Mouse (Mus musculus) spleen, embryonic (tissue): ENCODE data around the gene Elane.

Source experiments
- CTCF ChIA-PET: fragments of 350-600 bp; sonication (Branson Sonifier 250); formaldehyde crosslinking; loops from one replicate; lab custom pipeline; 2022; lab: Charles Lee

The Elane gene

DNA sequence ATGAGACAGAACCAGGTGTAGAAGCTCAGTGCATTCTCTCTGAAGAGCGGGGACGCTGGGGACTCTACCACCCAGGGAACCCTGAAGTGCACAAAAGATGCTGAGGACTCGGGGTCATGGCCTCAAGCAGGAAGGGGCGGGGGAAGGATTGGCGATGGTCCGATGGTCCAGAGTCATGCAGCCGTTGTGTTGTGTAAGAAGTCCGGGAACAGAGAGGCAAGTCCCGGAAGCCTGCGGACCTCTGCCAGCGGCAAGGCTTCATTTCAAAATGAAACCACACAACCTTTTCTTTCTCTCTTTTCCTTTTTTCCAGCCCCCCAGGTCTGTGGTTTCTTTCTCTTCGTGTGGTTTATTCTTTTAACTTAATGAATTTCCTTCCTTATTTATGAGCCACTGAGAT lies 8.3 kb upstream of the Elane start:
- CTCF ChIA-PET: no interaction called here

DNA sequence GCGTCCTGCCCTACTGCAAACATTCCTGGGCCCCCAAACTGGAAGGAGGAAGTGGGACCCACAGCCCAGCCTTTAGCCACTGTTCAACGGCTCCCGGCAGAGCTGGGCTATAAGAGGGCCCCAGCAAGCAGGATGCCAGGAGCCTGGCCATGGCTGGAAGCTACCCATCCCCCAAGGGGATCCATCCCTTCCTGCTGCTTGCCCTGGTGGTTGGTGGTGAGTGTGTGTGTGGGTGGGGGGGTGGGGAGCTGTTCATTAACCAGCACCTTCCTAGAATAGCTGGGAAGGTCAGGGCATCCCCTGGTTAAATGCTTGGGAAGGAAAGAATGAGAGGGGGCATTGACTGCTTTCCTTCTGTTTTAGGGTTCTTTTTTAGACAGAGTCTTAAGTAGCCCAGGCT lies 6.5 kb upstream of the Elane start:
- CTCF ChIA-PET: no interaction called here

DNA sequence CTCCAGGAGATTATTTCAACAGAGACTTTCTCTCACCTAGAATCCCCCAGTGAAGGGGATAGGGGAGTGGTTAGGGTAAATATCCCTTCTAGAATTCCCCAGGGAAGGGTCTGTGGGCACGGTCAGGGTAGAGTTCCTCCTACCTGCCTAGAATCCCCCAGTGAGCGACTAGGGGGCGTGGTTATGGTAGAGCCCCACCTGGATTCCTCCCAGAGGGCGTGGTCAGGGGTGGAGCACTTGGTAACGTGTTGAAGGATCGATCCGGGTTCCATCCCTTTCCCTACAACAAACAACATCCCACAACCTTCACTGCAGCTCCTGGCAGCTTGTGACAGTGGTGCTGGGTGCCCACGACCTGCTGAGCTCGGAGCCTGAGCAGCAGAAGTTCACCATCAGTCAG lies 5.3 kb upstream of the Elane start:
- CTCF ChIA-PET: interaction anchor here (0.6 kb wide), 1 partner anchor 10 kb away, joined by 10 read pairs; no protein-coding TSS in a partner anchor

DNA sequence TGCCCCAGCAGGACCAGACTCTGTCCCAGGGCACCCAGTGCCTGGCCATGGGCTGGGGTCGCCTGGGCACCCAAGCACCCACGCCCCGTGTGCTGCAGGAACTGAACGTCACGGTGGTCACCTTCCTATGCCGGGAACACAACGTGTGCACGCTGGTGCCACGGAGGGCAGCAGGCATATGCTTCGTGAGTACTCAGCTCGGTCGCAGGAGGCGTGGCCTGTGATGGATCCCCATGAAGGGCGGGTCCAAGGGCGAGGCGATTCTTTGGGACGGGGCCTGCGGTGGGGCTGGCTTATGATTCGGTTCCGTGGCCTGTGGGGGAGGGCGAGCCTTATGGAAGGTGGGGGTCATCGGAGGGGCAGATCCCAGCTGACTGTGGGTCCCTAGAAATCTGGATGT lies 4.1 kb upstream of the Elane start:
- CTCF ChIA-PET: interaction anchor here (0.6 to 0.9 kb wide), 2 partner anchors 42 to 171 kb away, joined by 3 read pairs; no protein-coding TSS in a partner anchor

DNA sequence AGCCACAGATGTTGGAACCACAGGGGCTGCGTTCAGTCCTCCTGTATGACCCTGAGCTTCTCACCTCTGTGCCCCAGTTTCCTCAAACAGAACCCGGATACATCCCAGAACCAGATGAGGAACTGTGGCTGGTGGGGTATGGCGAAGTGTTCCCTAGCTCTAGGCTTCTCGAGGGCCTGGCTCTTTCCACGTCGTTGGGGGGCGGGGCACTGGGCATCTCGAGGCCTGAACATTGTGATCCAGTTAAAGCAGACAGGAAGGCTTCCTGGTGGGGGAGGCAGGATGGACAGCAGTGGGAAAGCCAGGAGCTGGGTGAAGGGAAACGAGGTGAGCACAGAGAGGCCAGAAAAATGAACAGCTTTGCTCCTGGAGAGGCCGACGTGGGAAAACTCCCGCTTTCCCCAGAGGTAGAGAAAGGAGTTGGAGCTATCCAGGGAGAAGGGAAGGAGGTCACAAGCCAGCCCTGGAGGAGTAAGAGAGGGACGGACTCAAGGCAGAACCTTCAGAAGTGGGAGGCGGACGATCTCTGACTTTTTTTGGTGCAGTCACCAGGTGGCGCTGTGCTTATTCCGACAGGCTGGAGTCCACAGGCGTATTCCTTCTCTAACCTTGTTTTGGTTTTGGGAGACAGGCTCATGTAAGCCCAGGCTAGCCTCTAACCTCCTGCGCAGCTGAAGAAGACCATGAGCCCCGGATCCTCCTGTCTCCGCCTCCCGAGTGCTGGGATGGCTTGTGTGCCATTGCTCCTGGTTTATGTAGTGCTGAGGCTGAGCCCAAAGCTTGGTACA lies 2.6 kb upstream of the Elane start:
- CTCF ChIA-PET: interaction anchor here (0.5 to 1.6 kb wide), 8 partner anchors 10 to 73 kb away, joined by 3 to 19 read pairs (median 3); no protein-coding TSS in a partner anchor

DNA sequence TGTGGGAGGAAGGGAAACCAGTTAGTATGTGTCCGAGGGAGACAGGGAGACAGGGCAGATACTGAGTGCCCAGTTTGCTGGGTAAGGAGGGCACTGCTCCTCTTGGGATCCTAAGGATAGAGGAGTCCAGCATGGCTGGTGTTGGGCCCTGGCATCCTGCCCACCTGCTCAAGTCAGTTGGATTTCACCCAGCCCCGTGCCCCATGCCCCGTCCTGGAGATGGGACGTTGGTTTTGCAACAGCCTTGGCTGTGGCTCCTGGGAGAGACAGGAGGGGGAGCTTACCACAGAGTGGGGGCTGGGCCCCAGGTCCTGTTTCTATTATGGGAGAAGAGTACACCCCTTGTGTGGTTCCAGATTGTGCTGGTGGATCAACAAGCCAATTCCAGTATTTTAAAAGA lies 1.6 kb upstream of the Elane start:
- CTCF ChIA-PET: interaction anchor here (0.7 to 1.6 kb wide), 2 partner anchors 41 to 73 kb away, joined by 3 read pairs; no protein-coding TSS in a partner anchor

DNA sequence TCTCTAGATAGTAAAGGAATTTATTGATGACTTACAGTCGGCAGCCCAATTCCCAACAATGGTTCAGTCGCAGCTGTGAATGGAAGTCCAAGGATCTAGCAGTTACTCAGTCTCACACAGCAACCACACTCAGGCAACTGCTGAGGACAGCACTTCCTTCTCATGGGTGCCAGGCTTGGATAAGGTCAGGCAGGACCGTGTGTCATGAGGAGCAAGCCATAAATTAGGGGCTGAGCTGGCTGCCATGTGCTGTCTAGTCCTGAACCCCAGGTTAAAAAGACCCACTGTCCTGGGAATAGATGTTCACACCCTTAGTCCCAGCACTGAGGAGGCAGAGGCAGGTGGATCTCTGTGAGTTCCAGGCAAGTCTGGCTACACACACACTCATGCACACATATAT lies 1.1 kb upstream of the Elane start:
- CTCF ChIA-PET: interaction anchor here (0.7 kb wide), 1 partner anchor 72 kb away, joined by 3 read pairs; no protein-coding TSS in a partner anchor

DNA sequence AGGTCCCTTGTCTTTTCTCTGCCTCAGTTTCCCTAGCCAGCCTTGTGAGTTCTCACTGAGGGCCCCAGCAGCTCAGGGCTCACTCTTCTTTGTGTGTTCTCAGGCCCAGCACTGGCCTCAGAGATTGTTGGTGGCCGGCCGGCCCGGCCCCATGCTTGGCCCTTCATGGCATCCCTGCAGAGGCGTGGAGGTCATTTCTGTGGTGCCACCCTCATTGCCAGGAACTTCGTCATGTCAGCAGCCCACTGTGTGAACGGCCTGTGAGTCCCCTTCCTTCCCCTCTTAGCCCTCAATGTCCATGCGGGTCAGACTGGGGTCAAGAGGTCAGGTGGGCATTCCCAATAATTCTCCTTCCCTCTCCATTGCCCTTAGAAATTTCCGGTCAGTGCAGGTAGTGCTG lies 564 bp downstream of the Elane start:
- CTCF ChIA-PET: interaction anchor here (1.0 kb wide), 1 partner anchor 20 kb away, joined by 3 read pairs; no protein-coding TSS in a partner anchor

DNA sequence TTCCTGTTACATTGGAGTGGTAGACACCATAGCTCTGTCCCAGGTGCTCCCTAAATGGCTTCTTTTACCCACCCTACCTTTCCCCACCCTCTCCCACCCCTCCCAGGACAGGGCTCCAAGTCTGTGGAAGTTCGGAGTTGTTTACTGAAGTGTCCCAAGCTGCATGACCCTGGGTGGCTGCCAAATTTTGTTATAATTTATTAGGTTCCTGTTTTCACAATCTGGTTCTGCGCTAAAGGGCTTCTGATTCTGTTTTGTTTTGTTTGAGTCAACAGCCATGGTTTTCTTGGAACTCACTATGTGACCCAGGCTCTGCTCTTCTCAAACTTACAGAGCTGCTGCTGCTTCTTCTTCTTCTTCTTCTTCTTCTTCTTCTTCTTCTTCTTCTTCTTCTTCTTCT lies 3.3 kb downstream of the Elane start:
- CTCF ChIA-PET: no interaction called here

DNA sequence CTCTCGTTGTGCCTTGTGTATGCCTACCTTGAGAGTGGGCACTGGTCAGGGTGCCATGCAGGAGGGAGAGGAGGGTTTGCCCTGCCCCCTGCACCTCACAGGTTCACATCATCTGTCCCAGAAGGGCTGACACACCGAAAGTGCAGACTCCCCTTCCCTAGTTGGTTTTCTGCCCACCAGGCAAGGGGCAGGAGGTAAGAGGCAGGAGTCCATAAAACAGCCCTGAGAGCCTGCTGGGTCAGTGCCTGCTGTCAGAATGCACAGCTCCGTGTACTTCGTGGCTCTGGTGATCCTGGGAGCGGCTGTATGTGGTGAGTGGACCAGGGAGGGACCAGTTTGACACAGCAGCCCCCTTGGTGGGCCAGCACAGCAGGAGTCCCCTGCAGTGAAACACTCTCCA lies 4.6 kb downstream of the Elane start, which contains the start of gene Cfd:
Gene Cfd, plus strand, starts transcription at position 184 of the 400 bp plus-strand sequence.
- CTCF ChIA-PET: interaction anchor here (1.2 kb wide), 1 partner anchor 30 kb away, joined by 3 read pairs; no protein-coding TSS in a partner anchor

DNA sequence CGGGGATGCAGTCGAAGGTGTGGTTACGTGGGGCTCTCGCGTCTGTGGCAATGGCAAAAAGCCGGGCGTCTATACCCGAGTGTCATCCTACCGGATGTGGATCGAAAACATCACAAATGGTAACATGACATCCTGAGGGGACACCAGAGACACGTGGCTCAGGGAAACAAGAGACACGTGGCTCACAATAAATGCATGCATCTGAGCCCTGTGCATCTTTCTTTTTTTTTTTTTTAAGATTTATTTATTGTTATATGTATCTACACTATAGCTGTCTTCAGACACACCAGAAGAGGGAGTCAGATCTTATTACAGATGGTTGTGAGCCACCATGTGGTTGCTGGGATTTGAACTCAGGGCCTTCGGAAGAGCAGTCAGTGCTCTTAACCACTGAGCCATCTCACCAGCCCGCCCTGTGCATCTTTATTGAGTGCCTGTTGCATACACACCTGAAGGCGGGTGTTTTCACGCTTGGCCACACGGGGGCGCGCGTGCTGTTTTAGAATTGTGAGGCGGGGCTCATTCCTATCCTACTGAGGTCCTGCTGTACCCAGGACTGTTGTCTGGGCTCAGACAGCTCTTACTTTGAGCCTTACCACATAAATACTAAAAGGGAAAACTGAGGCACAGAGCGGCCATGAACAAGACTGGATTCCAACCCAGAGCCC lies 6.5 kb downstream of the Elane start:
- CTCF ChIA-PET: interaction anchor here (0.5 to 2.2 kb wide), 4 partner anchors 9 to 65 kb away, joined by 3 to 6 read pairs (median 4); no protein-coding TSS in a partner anchor

DNA sequence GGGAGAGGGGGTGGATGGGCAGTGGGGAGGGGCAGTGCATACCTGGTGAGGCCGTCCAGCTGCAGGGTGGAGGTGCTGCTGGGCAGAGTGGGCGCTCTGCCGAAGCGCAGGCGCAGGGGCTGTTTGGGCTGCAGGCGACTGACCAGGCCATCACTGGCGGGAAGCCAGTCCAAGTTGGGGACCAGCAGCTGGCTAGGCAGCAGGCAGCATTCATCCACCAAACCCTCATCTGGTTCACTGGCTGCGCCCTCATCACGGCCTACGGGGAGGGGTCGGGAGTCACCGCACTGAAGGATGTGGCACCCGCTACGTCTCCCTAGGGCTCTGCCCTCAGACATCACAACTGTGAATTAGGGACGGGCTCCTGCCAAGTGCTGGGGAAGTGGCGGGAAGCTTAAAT lies 10.3 kb downstream of the Elane start:
- CTCF ChIA-PET: interaction anchor here (0.8 kb wide), 1 partner anchor 13 kb away, joined by 3 read pairs; no protein-coding TSS in a partner anchor

DNA sequence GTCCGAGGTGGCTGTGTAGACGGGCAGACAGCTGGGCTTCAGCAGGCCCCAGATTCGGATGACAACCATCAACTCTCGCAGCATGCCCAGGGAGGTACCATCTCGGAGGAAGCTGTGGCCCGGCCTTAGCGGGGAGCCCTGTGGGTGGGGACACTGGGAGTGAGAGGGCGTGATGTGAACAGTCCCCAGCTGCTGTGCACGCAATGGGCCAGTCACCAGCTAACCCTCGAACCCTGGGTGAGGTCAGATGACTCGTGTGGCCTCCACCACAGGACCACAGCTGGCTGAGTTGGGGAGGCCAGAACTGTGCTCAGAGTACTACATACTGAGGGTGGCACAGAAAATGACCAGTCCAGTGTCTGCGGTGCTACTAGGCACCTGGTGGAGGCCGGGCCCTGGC lies 10.8 kb downstream of the Elane start:
- CTCF ChIA-PET: interaction anchor here (0.8 kb wide), 1 partner anchor 13 kb away, joined by 3 read pairs; no protein-coding TSS in a partner anchor

DNA sequence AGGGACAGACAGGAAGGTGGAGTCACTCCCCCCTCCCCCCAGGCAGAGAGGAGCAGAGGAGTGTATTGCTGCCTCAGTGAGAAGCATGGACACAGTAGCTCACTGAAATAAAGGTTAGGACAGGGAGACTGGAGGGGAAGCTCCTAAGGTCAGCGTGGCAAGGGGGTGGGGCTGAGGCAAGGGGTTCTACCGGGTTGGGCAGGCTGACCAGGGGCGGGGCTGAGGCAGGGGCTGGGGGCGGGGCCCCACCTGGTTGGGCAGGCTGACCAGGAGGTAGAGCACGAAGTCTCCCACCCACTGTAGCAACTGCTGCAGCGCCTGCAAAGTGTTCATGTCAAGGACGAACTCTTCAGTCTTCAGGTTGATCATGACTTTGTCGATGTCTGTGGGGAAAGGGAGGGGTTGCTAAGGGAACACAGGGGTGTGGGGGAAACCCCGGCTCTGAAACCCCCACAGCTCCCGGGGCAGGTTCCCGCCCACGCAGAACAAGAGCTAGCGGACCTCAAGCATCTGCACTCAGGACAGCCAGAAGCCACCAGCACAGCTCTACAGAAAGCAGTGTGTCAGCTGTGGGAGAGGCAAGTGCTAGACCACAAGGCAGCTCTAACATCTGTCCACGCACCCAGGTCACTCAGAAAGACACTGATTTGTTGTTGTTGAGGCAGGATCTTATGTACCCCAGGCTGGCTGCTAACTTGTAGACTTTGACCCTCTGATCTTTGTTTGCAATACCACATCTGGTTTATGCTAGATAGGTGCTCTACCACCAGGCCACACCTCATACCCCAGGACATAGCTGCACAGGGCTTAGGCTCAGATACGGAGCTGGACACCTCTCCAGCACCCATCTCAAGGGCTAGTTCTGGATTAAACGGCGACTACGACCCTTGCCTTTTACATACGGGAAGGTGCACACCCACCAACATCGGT lies 11.5 kb downstream of the Elane start:
- CTCF ChIA-PET: interaction anchor here (0.6 kb wide), 1 partner anchor 1337 kb away, joined by 3 read pairs; no protein-coding TSS in a partner anchor

DNA sequence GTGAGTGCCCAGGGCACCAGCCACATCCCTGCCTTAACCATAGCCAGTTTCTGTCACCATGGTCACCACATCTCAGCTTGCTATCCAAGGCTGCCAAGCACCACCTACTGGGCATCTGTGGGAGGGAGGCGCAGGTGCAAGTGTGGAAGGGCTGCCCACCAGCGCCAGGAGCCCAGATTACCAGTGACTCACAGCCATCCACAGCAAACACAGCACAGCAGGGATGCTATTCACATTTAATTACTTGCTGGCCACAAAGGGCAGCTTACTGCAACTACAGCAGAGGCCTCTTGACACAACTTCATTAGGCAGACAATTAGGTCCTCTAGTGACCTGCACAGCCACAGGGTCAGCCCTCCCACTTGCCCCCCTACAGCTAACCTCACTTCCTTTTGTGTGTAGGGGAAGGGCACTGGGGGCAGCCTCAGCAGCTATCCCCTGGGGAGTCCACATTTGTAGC lies 14.9 kb downstream of the Elane start:
- CTCF ChIA-PET: interaction anchor here (0.5 kb wide), 1 partner anchor 45 kb away, joined by 3 read pairs; no protein-coding TSS in a partner anchor

DNA sequence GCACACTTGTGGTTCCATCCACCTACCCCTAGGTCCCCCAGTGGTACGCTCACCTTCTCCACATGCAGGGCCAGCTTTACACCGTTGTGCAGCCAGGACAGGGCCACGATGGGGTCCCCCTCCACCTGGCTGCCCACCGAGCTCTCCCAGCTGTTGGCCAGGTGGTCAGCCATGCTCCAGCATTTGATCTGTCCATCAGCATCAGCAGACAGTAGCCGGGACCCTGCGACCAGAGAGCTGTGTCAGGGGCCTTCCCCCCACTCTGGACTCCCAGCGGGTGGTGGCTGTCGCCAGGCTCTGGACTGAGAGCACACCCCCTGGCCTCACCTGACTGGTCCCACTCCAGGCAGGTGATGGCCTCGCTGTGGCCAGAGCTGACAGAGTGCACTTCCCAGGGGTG lies 20.7 kb downstream of the Elane start:
- CTCF ChIA-PET: interaction anchor here (0.6 to 1.4 kb wide), 2 partner anchors 20 to 23 kb away, joined by 3 read pairs; no protein-coding TSS in a partner anchor

DNA sequence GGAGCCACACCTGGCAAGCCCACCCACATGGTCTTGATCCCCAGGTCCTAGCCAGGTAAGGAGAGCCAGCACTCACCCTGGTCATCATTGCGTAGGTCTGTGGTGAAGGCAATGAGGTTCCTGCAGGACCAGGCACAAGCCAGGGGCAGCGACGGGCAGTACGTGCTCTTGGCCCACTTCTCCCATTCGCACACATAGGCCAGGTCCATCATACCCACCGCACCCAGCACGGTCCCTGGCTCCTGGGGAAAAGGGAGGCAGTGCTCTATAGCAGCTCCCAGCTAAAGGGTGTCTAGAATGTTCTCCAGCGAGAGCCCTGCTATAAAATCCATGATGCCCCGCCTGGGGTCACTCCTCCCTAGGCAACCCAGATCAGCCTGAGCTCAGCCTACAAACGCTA lies 21.4 kb downstream of the Elane start:
- CTCF ChIA-PET: interaction anchor here (0.6 kb wide), 1 partner anchor 20 kb away, joined by 3 read pairs; no protein-coding TSS in a partner anchor

DNA sequence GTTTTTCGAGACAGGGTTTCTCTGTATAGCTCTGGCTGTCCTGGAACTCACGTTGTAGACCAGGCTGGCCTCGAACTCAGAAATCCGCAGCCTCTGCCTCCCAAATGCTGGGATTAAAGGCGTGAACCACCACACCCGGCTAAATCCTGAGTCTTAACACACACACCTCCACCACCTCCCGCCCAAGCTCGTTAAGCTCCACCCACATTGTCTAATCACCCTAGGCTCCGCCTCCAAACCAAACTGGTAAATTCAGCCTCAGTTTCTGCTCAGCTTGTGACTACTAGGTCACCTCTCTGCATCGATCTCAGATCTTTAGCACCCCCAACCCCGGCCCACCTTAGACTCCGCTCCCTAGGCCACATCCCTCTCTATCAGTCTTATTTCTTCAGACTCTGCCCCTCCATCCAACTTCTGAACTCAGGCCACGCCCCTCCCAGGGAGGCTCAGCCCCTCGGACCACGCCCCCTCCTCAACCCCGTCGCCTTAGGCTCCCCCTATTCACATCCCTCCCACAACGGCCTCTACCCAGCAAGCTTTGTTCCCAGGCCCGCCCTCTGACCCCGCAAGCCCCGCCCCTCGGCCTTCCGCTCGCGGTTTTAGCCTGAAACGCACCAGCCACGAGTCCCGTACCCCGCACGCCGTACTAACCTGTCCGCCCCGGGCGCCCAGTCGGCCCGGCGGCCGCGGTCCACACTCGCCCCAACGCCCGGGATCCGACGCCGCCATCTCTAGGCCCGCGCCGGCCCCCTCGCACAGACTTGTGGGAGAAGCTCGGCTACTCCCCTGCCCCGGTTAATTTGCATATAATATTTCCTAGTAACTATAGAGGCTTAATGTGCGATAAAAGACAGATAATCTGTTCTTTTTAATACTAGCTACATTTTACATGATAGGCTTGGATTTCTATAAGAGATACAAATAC lies 22.4 kb downstream of the Elane start, which contains the start of gene Med16:
Gene Med16, minus strand, starts transcription at position 757 of the 925 bp plus-strand sequence.
- CTCF ChIA-PET: interaction anchor here (0.6 to 0.7 kb wide), 2 partner anchors 13 to 396 kb away, joined by 3 read pairs; no protein-coding TSS in a partner anchor
